In genomic region chr2:129129987-129130545, GRCm38 (mm10) we compare ENCODE assay signal across 8 mouse cellular contexts. TPM values are rescaled to one million over a fixed set of nuclear protein-coding genes. Genes with fewer than 3 reads are reported as not detected.
DNase-seq lines count a peak whose midpoint lies in the region; ATAC-seq lines count a peak whose summit lies in the region.

No protein-coding gene starts in this region.

- H3K36me3 ChIP-seq in liver, embryonic 12.5 days: peaks cover 64% of the 10 kb centered on the region
- peaks cover 56% of the 10 kb centered on the region for H3K36me3 ChIP-seq in neural tube, embryonic 13.5 days

- H3K9ac ChIP-seq in liver, embryonic 12.5 days: peak overlapping the region; percentile 76
- H3K9ac ChIP-seq in neural tube, embryonic 13.5 days: peak overlapping the region; percentile 74

- H3K4me2 ChIP-seq in liver, embryonic 12.5 days: peak overlapping the region; percentile 88
- peak overlapping the region; percentile 62 for H3K4me2 ChIP-seq in neural tube, embryonic 13.5 days

- H3K27me3 ChIP-seq in liver, embryonic 12.5 days (replicated peaks): no peaks in the 10 kb centered on the region
- H3K27me3 ChIP-seq in neural tube, embryonic 13.5 days: no peaks in the 10 kb centered on the region

- H3K9me3 ChIP-seq in liver, embryonic 12.5 days (replicated peaks): no peaks in the 10 kb centered on the region
- H3K9me3 ChIP-seq in neural tube, embryonic 13.5 days: 0 out of 2 replicates have a peak, but pooled peaks cover 7% of the 10 kb centered on the region

- DNase-seq in frontal cortex, postnatal 36 days (ENCODE audit: low spot score in 2 of 2): peak; percentile 22 to 24
- DNase-seq in frontal cortex, postnatal 25 days (ENCODE audit: low spot score in 2 of 2): no peak
- peak; percentile 35 to 38 for DNase-seq in CD8-positive naive resting alpha-beta T cell, adult 2 months (ENCODE audit: low read depth in 2 of 2, low spot score in 2 of 2)
- DNase-seq in cerebellum, adult 9-11 months: peak; percentile 65
- peak; percentile 14 to 22 for DNase-seq in heart, postnatal 14 days
- DNase-seq in right cerebral cortex, adult 18-20 months: no peak

- WGBS in liver, embryonic 12.5 days (ENCODE audit: insufficient replicate concordance): 35% methylated on average over 18 of the region's 18 CpGs
- WGBS in neural tube, embryonic 13.5 days: 35% methylated on average over 18 of the region's 18 CpGs

- H3K27ac ChIP-seq in liver, embryonic 12.5 days: peak overlapping the region; percentile 91
- H3K27ac ChIP-seq in neural tube, embryonic 13.5 days (replicated peaks): peak overlapping the region; percentile 89

- ATAC-seq in liver, embryonic 12.5 days: peak; percentile 23
- ATAC-seq in neural tube, embryonic 13.5 days (ENCODE audit: low read depth): peak; percentile 62

- H3K4me1 ChIP-seq in liver, embryonic 12.5 days: peaks cover 26% of the 10 kb centered on the region
- H3K4me1 ChIP-seq in neural tube, embryonic 13.5 days (replicated peaks): peaks cover 18% of the 10 kb centered on the region

- peak overlapping the region; percentile 73 for H3K4me3 ChIP-seq in liver, embryonic 12.5 days
- H3K4me3 ChIP-seq in neural tube, embryonic 13.5 days: peak overlapping the region; percentile 66

- intact Hi-C loops in heart, postnatal 14 days (cut with DNase I): loop anchor here (1.0 to 2.0 kb wide), 3 partner anchors 29 to 129 kb away; partner anchors contain the start of gene Slc20a1

RNA-seq across cellular contexts. Expression of gene Chchd5, which starts 0.6 kb away (rescaled TPM):
- 10 to 100 TPM; 10.9 to 11.9 TPM for total RNA-seq in heart, postnatal 14 days (2021)
- polyA plus RNA-seq in liver, embryonic 12.5 days (2016; fragmentation: Nextera tagmentation; extraction: Ambion mirVana): 12.3 and 13.6 TPM in 2 replicates
- polyA plus RNA-seq in neural tube, embryonic 13.5 days (2015; fragmentation: Nextera tagmentation; extraction: Ambion mirVana): 25.7 and 27.9 TPM in 2 replicates

RNA-seq across cellular contexts. Expression of gene Polr1b, which starts 29.3 kb away (rescaled TPM):
- total RNA-seq in heart, postnatal 14 days (2021): 10 to 100 TPM in 1 of 2 experiments, 1 to 10 TPM in 1; 9.9 to 10.3 TPM
- polyA plus RNA-seq in liver, embryonic 12.5 days (2016; fragmentation: Nextera tagmentation; extraction: Ambion mirVana): 38.3 and 40.6 TPM in 2 replicates
- polyA plus RNA-seq in neural tube, embryonic 13.5 days (2015; fragmentation: Nextera tagmentation; extraction: Ambion mirVana): 17.2 and 18.5 TPM in 2 replicates

Comparison
In these comparisons a context has a peak if more than half of its experiments do, and no peak if none do; other contexts are left out.
1. DNase-seq: peak in frontal cortex, postnatal 36 days (2 of 2), CD8-positive naive resting alpha-beta T cell, adult 2 months (2 of 2), cerebellum, adult 9-11 months (single experiment) and heart, postnatal 14 days (2 of 2); none in frontal cortex, postnatal 25 days (0 of 2) and right cerebral cortex, adult 18-20 months (single experiment).